Mouse (Mus musculus) hindbrain, embryonic 10.5 days (tissue): ENCODE measurements at regions not wholly inside any gene's neighbourhood (a gene's known extent, or its start where the extent isn't known, plus 50 kb on each side); places are given as distances from the start of the nearest gene placed in this dataset.

Source experiments
- DNase-seq: peaks from one replicate; pipeline ENCODE4 v3.0.0-alpha.2; 2017; ENCODE audit warnings: low spot score
- H3K27ac ChIP-seq: fragments of 300-500 bp; sonication (generic); 2 replicates; pipeline ENCODE4 v1.5.1; 2016; ENCODE audit warnings: mild to moderate bottlenecking, moderate library complexity
- H3K27me3 ChIP-seq: fragments of 300-500 bp; sonication (generic); 2 replicates; pipeline ENCODE4 v1.6.1; 2016; ENCODE audit warnings: mild to moderate bottlenecking; ENCODE audit not compliant: poor library complexity, insufficient read depth, severe bottlenecking
- H3K36me3 ChIP-seq: fragments of 300-500 bp; sonication (generic); 2 replicates; pipeline ENCODE4 v1.6.1; 2016; ENCODE audit warnings: mild to moderate bottlenecking, moderate library complexity
- H3K4me1 ChIP-seq: fragments of 300-500 bp; sonication (generic); replicated peaks from 2 replicates; pipeline ENCODE4 v1.6.1; 2016; ENCODE audit warnings: mild to moderate bottlenecking
- H3K4me3 ChIP-seq: fragments of 300-500 bp; sonication (generic); 2 replicates; pipeline ENCODE4 v1.5.1; 2016; ENCODE audit warnings: mild to moderate bottlenecking, moderate library complexity
- H3K9me3 ChIP-seq: fragments of 300-500 bp; sonication (generic); 2 replicates; pipeline ENCODE4 v1.6.1; 2016; ENCODE audit warnings: mild to moderate bottlenecking, moderate library complexity
- WGBS: fragments of 180-500 bp; shearing (Covaris S2); methylation state at CpG from one replicate; pipeline ENCODE4 v1.1.7; 2016; 5-methylcytosine and 5-hydroxymethylcytosine counted together

DNA sequence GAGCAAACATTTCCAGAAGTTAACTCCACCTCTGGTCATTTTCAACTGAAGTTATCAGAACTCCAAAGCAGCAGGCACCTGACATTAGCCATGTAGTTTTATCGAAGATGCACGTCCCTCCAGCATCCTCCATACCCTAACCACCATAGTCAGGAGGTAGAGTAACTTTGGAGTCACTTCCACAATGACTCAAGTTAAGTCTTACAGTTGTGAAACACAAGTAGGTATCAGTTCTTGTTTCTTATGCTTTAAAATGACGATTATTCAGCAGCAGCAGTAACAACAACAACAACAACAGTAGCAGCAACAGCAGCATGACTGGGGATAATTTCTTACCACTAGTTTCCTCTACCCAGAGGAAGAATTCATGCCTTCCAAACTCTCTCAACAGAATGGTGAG lies 51.3 kb upstream of the Tank start:
- no peaks in the 10 kb centered on the region for H3K4me1 ChIP-seq
- H3K4me3 ChIP-seq = no peak overlapping the region
- no peaks in the 10 kb centered on the region for H3K27me3 ChIP-seq
- no peak for DNase-seq
- no peaks in the 10 kb centered on the region for H3K9me3 ChIP-seq
- WGBS = 93% methylated on average over 3 of the region's 3 CpGs
- H3K36me3 ChIP-seq = no peaks in the 10 kb centered on the region
- H3K27ac ChIP-seq = no peak overlapping the region

DNA sequence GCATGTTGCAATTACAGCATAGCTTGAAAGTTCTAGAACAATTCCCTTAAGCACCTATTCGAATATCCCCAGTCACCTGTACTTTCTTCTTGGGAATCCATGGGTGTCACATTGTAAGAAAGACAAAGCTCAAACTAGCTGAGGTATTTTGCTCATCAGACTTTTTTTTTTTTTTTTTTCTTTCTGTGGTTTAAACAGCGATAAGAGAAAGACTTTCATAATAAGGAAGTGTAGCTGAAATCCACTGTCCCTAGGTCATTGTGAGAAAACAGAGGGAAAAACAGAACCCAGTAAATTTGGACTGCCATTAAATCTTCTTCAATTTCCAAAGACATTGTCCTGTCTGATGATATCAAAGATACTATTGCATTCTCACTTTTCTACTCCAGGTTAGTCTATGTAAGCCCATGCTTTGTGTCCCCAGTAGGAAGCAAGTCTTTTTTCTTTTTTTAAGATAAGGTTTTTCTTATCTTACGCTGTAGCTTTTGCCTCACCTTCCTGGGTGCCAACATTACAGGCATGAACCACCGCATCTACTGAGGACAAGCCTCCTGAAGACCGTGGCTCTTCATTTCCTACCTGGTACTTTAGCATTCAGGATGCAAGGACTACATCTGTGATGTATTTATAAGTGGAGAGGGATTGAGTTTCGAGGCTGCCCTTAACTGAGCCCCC lies 54.2 kb upstream of the Tank start:
- Histone ChIP-seq H3K4me1 (no peaks in the 10 kb centered on the region), H3K27me3 (no peaks in the 10 kb centered on the region), H3K27ac (no peak overlapping the region), H3K4me3 (no peak overlapping the region), H3K9me3 (no peaks in the 10 kb centered on the region), H3K36me3 (no peaks in the 10 kb centered on the region)
- DNase-seq = no peak
- 89% methylated on average over 6 of the region's 6 CpGs for WGBS

DNA sequence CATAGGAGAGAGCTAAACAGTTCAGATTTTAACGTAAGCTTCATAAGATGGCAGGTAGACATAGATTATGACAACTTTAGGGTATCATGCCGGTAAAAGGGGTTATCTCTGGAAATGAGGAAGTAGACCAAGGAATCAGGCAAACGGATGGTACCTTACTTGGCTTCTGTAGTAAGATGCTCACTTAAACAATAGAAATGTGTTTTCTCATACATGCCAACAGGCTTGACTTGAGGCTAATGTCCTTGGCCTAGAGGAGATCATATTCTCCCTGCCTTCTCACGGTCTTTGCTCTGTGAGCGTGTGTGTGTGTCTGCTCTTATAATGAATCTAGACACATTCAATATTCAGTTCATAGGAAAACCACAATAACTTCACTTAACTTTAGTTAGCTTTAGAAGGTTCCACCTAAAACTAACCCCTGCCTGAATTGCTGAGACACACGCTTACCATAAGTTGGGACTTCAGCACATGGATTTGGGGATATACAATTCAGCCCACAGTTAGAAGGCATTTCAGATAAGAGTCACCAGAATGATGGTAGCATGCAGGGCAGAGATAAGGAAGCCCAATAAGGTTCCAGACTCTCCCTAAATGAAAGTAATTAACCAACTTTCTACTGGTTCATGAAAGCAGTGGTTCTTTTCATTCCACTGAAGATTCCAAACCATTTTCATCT lies 63.8 kb upstream of the Tank start:
- H3K4me1 ChIP-seq = 0 out of 2 replicates have a peak, but pooled peaks cover 2% of the 10 kb centered on the region
- no peak overlapping the region for H3K27ac ChIP-seq
- no peaks in the 10 kb centered on the region for H3K27me3 ChIP-seq
- H3K4me3 ChIP-seq = no peak overlapping the region
- WGBS = 93% methylated on average over 6 of the region's 6 CpGs
- no peak for DNase-seq
- H3K9me3 ChIP-seq = no peaks in the 10 kb centered on the region
- H3K36me3 ChIP-seq = no peaks in the 10 kb centered on the region

DNA sequence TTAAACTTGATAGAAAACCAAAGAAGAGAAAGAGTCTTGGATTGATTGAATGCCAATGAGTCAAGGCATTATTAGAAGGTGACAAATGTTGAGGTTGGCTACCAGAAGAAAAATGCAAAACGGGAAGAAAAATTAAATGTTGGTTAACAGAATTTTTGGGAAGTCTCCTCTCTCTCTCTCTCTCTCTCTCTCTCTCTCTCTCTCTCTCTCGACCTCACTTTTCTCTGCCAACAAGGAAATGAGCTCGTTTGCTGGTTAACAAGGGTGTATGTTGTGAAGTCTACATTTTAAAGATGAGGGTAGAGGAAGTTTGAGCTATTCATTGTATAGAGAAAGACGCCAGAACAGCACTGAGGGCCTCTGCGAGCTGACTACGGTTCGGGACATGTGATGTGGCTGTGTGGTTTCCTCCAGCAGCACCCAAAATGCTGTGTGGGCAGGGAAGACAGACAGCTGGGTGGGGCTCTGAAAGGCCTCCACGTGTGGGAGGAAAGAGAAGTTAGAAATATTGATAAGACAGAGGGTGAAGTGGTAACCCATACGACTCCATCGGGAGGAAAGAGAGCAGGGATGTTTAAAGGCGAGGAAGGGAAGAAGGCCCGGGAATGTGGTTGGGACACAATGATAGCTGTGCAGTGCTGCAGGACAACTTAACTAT lies 64.5 kb upstream of the Tank start:
- Histone ChIP-seq H3K36me3 (no peaks in the 10 kb centered on the region), H3K4me3 (no peak overlapping the region), H3K9me3 (no peaks in the 10 kb centered on the region), H3K27me3 (no peaks in the 10 kb centered on the region), H3K27ac (no peak overlapping the region), H3K4me1 (0 out of 2 replicates have a peak, but pooled peaks cover 2% of the 10 kb centered on the region)
- DNase-seq = no peak
- WGBS = 81% methylated on average over 12 of the region's 12 CpGs

DNA sequence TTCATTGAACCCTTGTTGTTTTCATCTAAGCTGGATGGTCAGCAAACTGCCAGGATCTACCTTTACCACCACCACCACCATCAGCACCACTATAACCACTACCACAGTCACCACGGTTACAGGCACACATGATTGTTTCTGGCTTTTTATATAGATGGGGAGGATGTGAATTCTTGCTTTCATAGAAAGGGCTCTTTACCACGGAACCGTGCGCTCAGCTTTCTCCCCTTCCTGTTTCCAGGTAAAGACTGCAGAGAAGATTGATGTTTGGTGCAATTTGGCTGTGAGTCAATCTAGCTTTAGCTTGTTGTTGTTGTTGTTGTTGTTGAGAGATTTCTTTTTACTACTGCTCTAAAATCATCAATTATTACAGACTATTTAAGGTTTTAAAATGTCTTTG lies 74.8 kb upstream of the Tank start:
- WGBS = 87% methylated on average over 4 of the region's 4 CpGs
- H3K4me3 ChIP-seq = no peak overlapping the region
- no peak for DNase-seq
- no peaks in the 10 kb centered on the region for H3K27me3 ChIP-seq
- H3K9me3 ChIP-seq = no peaks in the 10 kb centered on the region
- H3K27ac ChIP-seq = no peak overlapping the region
- no peaks in the 10 kb centered on the region for H3K4me1 ChIP-seq
- no peaks in the 10 kb centered on the region for H3K36me3 ChIP-seq

DNA sequence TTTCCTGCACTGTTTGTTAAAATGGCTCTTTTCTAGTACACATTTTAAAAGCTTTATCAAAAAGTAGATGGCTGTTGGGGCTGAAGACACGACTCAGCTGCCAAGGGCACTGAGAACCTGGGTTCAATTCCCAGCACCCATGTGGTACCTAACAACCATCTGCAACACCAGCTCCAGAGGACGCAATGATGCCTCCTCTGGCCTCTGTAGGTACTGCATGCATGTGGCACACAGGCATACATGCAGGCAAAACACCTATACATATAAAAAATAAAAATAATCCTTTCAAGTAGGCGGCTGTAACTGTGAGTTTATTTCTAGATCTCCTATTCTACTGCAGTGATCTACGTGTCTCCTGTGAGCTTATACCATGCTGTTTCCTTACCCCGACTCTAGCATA lies 76.5 kb upstream of the Tank start:
- Histone ChIP-seq H3K4me3 (no peak overlapping the region), H3K36me3 (no peaks in the 10 kb centered on the region), H3K9me3 (no peaks in the 10 kb centered on the region), H3K27ac (no peak overlapping the region), H3K27me3 (no peaks in the 10 kb centered on the region), H3K4me1 (no peaks in the 10 kb centered on the region)
- no peak for DNase-seq
- WGBS = 89% methylated on average over 5 of the region's 5 CpGs

DNA sequence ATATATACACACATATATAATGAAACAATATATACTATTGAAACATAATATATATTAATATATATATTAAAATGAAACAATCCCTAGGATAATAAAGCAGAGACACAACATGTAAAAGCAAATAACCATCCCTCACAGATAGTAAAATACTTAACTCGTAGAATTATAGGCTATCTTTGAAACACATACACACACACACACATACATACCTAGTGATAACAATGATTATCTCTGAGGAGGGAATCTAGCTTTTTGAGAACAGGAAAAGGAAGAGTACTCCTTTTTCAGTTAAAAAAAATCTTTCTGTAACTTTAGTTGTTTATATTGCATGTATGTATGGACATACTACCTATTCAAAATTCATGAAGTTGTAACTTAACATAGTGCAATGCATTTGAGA lies 79.1 kb upstream of the Tank start:
- WGBS = 89% methylated on average over 1 of the region's 1 CpGs
- H3K36me3 ChIP-seq = no peaks in the 10 kb centered on the region
- H3K27me3 ChIP-seq = no peaks in the 10 kb centered on the region
- no peaks in the 10 kb centered on the region for H3K9me3 ChIP-seq
- no peak overlapping the region for H3K27ac ChIP-seq
- DNase-seq = no peak
- no peaks in the 10 kb centered on the region for H3K4me1 ChIP-seq
- no peak overlapping the region for H3K4me3 ChIP-seq

DNA sequence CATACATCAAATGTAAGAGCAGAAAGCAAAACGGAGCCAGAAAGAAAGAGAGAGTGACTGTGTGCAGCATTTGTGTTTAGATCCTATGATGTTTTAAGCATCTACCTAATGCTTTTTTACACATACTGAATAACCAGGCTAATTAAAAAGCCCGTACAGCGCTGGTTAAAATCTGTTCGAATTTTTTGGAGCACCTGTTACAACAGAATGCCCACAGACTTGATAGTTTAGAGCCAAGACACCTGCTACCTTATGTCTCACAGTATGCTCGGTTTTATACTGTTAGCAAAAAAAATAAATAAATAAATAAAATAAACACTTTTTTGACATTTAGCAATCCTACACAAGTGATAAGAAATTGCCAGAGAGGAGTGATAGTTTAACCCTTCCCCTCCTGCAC lies 80.5 kb upstream of the Tank start:
- DNase-seq = no peak
- H3K27ac ChIP-seq = no peak overlapping the region
- H3K4me1 ChIP-seq = no peaks in the 10 kb centered on the region
- H3K36me3 ChIP-seq = no peaks in the 10 kb centered on the region
- no peaks in the 10 kb centered on the region for H3K27me3 ChIP-seq
- no peak overlapping the region for H3K4me3 ChIP-seq
- WGBS = 76% methylated on average over 5 of the region's 5 CpGs
- no peaks in the 10 kb centered on the region for H3K9me3 ChIP-seq

DNA sequence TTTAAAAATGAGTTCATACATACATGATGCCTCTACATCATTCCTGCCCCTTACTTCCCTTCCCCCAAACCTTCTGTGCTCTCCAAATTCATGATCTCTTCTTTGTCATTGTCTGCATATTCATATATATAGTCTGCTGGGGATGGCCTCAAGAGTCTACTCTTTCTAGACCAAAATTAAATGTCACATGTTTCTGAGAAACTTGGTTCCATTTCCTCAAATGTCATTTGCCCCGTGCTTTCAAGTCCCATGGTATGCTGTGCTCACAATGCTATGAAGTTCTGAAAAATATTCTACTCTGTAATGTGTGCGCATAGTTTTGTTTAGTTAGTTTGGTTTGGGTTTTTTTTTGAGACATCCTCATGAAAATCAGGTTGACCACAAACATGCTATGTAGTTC lies 81.4 kb upstream of the Tank start:
- H3K27me3 ChIP-seq = no peaks in the 10 kb centered on the region
- no peak overlapping the region for H3K27ac ChIP-seq
- 90% methylated on average over 2 of the region's 2 CpGs for WGBS
- no peaks in the 10 kb centered on the region for H3K36me3 ChIP-seq
- H3K4me3 ChIP-seq = no peak overlapping the region
- H3K9me3 ChIP-seq = no peaks in the 10 kb centered on the region
- DNase-seq = no peak
- no peaks in the 10 kb centered on the region for H3K4me1 ChIP-seq

DNA sequence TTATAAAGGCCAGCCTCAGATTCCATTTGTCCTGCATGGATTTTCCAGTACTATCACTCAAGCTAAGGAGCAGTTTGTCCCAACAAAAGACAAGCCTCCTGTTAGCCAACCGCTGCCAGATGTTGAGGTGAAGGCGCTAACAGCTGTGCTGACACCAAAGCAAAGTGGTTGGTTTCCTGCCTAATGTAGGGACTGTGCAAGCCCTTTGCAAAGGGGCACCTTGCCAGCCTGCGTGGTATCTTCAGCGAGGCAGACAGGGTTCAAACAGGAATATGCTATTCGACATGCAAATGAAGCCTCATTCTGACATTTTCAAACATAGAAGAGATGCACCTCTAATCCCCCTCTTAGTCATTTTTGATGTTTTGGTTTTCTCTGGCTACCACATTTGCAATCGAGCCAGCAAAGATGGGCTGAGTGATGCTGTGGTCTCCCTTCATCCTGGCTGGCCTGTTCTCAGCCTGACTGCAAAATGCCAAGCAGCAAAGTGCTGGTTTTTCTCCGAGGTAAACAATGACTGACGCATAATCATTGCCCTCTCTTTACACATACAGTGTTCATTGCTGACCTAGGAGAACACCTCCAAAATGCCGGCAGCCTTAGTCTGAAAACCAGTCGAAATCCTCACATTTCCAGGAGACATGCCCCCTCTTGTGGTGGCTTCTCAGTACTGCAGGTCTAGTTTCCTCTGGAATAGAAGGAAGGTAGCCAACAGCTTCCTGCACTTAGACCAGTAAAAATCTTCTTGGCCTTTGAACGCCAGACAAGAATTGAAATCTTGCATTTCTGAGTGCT lies 84.3 kb upstream of the Tank start:
- H3K4me3 ChIP-seq = peak overlapping the region; percentile 1; the same call in 1 of the 2 replicates
- H3K9me3 ChIP-seq = no peaks in the 10 kb centered on the region
- no peak overlapping the region for H3K27ac ChIP-seq
- no peaks in the 10 kb centered on the region for H3K4me1 ChIP-seq
- WGBS = 50% methylated on average over 11 of the region's 11 CpGs
- no peaks in the 10 kb centered on the region for H3K27me3 ChIP-seq
- peak; percentile 82 for DNase-seq
- no peaks in the 10 kb centered on the region for H3K36me3 ChIP-seq

DNA sequence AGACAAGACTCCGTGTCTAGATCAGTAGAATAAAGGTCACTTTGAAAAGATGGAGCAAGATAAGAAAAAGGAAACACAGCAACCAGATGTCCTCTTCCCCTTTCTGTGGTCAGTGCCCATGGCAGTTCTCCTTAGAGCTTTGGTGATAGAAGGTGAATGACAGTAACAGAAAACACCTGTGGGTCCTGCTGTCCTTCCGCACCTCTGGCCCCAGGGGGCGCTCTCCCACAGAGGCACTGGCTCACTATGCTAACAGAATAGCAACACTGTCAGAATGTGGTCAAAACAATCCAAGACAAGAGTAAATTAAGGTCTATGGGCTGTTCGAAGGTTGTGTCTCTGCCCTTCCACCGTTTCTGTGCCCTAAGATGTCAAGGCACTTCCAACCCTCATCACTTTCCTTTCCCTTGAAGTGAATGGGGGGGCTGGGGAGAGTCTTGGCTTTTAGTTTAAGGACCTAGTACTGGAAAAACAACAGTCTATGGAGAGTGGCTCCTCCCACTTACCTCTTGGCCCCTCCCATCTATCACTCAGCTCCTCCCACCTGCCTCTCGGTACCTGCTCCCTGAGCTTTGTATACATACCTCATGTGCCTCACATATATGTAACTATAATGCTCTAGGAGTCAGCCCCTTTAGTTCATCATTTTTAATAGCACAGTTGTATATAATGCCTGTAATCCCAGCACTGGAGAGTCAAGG lies 86.2 kb upstream of the Tank start:
- Histone ChIP-seq H3K27ac (no peak overlapping the region), H3K27me3 (no peaks in the 10 kb centered on the region), H3K4me3 (no peak overlapping the region), H3K4me1 (no peaks in the 10 kb centered on the region), H3K9me3 (no peaks in the 10 kb centered on the region), H3K36me3 (no peaks in the 10 kb centered on the region)
- WGBS = 60% methylated on average over 6 of the region's 6 CpGs
- no peak for DNase-seq

DNA sequence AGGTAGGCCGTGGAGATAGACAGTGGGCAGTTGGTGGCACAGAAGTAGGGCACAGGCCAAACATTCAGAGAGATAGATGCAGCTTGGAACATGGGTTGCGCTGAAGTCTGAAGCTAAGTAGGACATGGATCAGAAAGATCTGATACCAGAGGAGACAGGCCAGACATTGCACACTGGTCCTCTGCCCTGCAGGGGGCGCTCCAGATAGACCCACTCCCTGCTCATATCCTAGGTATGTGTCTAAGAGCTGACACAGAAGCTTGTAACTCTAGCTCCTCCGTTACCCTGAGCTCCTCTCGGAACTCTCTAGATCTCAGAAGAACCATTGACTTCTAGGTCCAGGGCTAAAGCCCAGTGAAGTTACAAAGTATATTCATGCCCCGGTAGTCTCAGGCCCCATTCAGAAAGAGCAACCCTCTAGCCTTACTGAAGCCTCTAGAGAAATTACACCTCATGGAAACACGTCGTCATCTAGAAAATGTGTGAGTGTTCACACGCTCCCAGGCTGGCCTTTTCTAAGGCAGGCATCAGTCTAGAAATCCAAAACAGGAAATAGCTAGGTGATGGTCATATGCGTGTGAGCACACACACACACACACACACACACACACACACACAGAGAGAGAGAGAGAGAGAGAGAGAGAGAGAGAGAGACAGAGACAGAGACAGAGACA lies 87.8 kb upstream of the Tank start:
- no peaks in the 10 kb centered on the region for H3K36me3 ChIP-seq
- WGBS = 84% methylated on average over 10 of the region's 10 CpGs
- no peaks in the 10 kb centered on the region for H3K4me1 ChIP-seq
- no peaks in the 10 kb centered on the region for H3K27me3 ChIP-seq
- DNase-seq = no peak
- no peaks in the 10 kb centered on the region for H3K9me3 ChIP-seq
- no peak overlapping the region for H3K4me3 ChIP-seq
- H3K27ac ChIP-seq = no peak overlapping the region
